Mouse (Mus musculus): ENCODE measurements around the gene Gm13199. TPM values are rescaled to one million over a fixed set of nuclear protein-coding genes. Genes with fewer than 3 reads are reported as not detected.
A peak's percentile ranks its signal among the peaks of the same experiment; 100 is the strongest.

Gene Gm13199
- polyA plus RNA-seq, 1 experiment: 1.2 TPM

GRCm38 (mm10) chr2:5869746-5870145 is 7.0 kb upstream of the Gm13199 start:
- Histone ChIP-seq H3K4me1 (ENCODE audit: control insufficient read depth, insufficient read depth, low read length) (no peaks in the 10 kb centered on the region), H3K4me3 (ENCODE audit: insufficient read depth, low read length) (no peak overlapping the region), H3K27ac (ENCODE audit: insufficient read depth, low read depth, low read length) (no peak overlapping the region)
- no peak for TF ChIP-seq CTCF (IDR thresholded peaks at IDR 0.05; ENCODE audit: low read depth, low read length)
- no peak for TF ChIP-seq POLR2A (IDR thresholded peaks at IDR 0.05; ENCODE audit: borderline replicate concordance, low read depth, low read length)

DNA sequence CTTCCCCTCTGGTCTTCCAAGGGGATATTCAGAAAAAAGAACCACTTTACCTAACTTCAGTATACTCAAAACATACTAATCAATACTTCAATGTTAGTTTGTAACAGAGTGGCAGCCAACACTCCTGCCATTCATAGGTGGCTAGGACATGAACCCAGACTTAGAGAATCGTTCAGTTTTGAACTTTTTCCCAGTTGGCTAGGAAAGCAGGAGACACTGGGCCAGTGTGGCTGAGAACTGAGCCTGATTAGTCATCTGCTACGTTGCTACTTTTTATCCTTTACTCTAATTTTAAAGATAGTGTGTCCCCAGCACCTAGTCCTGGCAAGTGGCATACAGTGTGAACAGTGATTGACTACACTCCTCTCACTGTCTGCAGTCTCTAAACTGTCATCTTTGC is 4.9 kb upstream of the Gm13199 start:
- Histone ChIP-seq H3K4me3 (ENCODE audit: insufficient read depth, low read length) (no peak overlapping the region), H3K4me1 (ENCODE audit: control insufficient read depth, insufficient read depth, low read length) (no peaks in the 10 kb centered on the region), H3K27ac (ENCODE audit: insufficient read depth, low read depth, low read length) (no peak overlapping the region)
- TF ChIP-seq POLR2A (IDR thresholded peaks at IDR 0.05; ENCODE audit: borderline replicate concordance, low read depth, low read length): no peak
- TF ChIP-seq CTCF (IDR thresholded peaks at IDR 0.05; ENCODE audit: low read depth, low read length): no peak

GRCm38 (mm10) chr2:5851866-5852265 is 10.9 kb downstream of the Gm13199 start:
- TF ChIP-seq POLR2A (IDR thresholded peaks at IDR 0.05; ENCODE audit: borderline replicate concordance, low read depth, low read length): no peak
- TF ChIP-seq CTCF (IDR thresholded peaks at IDR 0.05; ENCODE audit: low read depth, low read length): no peak
- Histone ChIP-seq H3K4me3 (ENCODE audit: insufficient read depth, low read length) (no peak overlapping the region), H3K27ac (ENCODE audit: insufficient read depth, low read depth, low read length) (no peak overlapping the region), H3K4me1 (ENCODE audit: control insufficient read depth, insufficient read depth, low read length) (peaks cover under 1% of the 10 kb centered on the region; the same call in 1 of the 2 replicates)

DNA sequence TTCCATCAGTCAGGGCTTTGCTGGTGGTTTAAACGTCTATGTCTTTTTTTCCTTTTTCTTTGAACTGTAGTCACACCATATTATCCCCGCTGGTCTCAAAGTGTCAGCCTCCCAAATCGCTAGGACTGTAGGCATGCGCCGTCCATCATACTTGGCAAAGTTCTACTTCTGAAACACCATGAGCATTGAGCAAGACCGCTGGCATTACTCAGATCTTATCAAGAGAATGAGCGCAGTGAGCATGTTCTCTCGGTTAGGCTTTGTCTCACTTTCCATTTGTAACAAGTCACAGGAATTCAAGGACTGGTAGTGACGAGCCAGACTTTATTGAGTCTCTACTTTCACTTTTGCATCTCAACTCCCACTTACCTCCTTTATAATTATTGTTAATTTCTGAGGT is 11.6 kb downstream of the Gm13199 start:
- H3K4me1 ChIP-seq (ENCODE audit: control insufficient read depth, insufficient read depth, low read length): peaks cover 6% of the 10 kb centered on the region
- TF ChIP-seq POLR2A (IDR thresholded peaks at IDR 0.05; ENCODE audit: borderline replicate concordance, low read depth, low read length) (no peak), CTCF (IDR thresholded peaks at IDR 0.05; ENCODE audit: low read depth, low read length) (no peak)
- no peak overlapping the region for H3K27ac ChIP-seq (ENCODE audit: insufficient read depth, low read depth, low read length)
- no peak overlapping the region for H3K4me3 ChIP-seq (ENCODE audit: insufficient read depth, low read length)

DNA sequence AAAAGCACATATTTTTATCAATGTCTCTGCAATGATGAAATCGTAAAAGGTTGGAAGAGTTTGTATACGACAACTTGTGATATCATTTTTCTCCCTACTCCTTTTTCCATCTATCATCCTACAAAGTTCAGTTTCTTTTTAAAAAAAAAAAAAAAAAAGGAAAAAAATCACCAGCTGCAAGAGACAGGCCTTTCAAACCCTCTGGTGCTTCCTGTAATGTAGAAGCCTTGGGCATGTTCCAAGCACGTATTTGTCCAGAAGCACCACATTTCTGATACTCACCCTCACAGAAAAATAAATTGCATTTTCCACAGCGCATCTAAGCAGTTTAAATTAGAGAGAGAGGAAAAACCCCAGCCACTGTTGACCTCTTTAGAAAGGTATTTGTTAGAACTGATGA is 16.9 kb downstream of the Gm13199 start:
- no peak for TF ChIP-seq CTCF (IDR thresholded peaks at IDR 0.05; ENCODE audit: low read depth, low read length)
- TF ChIP-seq POLR2A (IDR thresholded peaks at IDR 0.05; ENCODE audit: borderline replicate concordance, low read depth, low read length): no peak
- Histone ChIP-seq H3K27ac (ENCODE audit: insufficient read depth, low read depth, low read length) (no peak overlapping the region), H3K4me3 (ENCODE audit: insufficient read depth, low read length) (peak overlapping the region; percentile 88), H3K4me1 (ENCODE audit: control insufficient read depth, insufficient read depth, low read length) (peaks cover 6% of the 10 kb centered on the region)

DNA sequence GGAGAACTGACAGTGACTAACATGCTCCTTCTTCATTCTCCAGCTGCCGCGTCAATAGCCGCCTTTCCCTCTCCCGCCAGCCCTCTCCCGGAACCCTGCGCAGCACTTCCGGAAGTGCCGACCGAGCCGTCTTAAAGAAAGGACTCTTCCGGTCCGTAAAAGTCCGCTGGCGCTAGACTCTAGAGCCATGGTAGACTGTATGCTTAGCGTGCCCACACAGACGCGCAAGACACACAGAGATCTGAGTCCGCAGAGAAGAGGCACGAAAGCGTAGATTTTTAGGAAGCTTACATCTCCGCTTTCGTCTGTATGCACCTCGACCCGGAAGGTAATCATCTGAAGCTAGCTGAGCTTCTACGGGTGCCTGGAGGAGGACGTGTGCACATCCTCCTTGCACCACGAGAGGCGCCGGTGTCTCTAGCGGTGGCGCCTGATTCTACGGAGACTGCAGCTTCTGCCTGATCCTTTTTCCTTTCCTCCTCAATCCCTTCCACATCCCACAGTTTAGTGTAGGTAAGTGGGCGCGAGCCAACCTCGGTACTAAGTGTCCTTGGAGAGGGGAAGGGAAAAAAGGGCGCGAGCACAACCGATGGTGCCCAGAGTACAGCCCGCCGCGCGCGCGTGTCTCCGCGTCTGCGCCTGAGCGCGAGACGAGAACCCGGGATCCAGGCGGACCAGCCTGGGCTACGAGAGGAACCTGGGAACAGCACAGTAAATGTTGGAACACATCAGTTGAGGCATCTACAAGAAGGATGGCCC is 17.7 kb downstream of the Gm13199 start, which contains the start of the genes Nudt5 and Cdc123:
Nudt5 (plus strand) TSS at position 147 of the 759 bp plus-strand sequence.
Cdc123 (minus strand) TSS at position 292 of the 759 bp plus-strand sequence.
- Histone ChIP-seq H3K27ac (ENCODE audit: insufficient read depth, low read depth, low read length) (peak within 1 kb of the TSS; percentile 91), H3K4me3 (ENCODE audit: insufficient read depth, low read length) (peak within 1 kb of the TSS; percentile 88), H3K4me1 (ENCODE audit: control insufficient read depth, insufficient read depth, low read length) (peaks cover 6% of the 10 kb centered on the region)
- peak; percentile 7; the same call in 1 of the 2 replicates for TF ChIP-seq POLR2A (IDR thresholded peaks at IDR 0.05; ENCODE audit: borderline replicate concordance, low read depth, low read length)
- no peak for TF ChIP-seq CTCF (IDR thresholded peaks at IDR 0.05; ENCODE audit: low read depth, low read length)

- Histone ChIP-seq H3K27ac (ENCODE audit: insufficient read depth, low read depth, low read length) (peak overlapping the region; percentile 91), H3K4me1 (ENCODE audit: control insufficient read depth, insufficient read depth, low read length) (peaks cover 6% of the 10 kb centered on the region), H3K4me3 (ENCODE audit: insufficient read depth, low read length) (peak overlapping the region; percentile 88)
- no peak for TF ChIP-seq CTCF (IDR thresholded peaks at IDR 0.05; ENCODE audit: low read depth, low read length)
- no peak for TF ChIP-seq POLR2A (IDR thresholded peaks at IDR 0.05; ENCODE audit: borderline replicate concordance, low read depth, low read length)
Observed at GRCm38 (mm10) chr2:5844181-5844872, 18.4 kb downstream of the Gm13199 start.

DNA sequence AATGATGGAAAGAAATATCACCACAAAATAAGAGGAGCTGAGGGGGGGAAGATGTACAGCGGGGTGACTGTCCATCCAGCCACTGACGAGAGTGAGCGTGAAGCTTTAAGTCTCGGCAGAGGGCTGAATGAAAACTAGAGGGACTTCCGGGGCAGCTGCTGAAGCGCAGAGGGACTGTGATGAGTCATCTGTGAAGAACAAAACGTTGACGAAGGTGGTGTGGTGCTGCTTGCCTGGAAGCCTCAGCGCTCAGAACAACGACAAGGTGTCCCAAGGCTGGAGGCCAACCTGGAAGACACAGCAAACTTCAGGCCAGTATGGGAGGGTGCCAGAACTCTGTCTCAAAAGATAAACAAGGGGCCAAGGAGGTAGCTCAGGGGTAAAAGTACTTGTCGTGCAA is 21.9 kb downstream of the Gm13199 start:
- Histone ChIP-seq H3K4me3 (ENCODE audit: insufficient read depth, low read length) (no peak overlapping the region), H3K4me1 (ENCODE audit: control insufficient read depth, insufficient read depth, low read length) (no peaks in the 10 kb centered on the region), H3K27ac (ENCODE audit: insufficient read depth, low read depth, low read length) (no peak overlapping the region)
- no peak for TF ChIP-seq CTCF (IDR thresholded peaks at IDR 0.05; ENCODE audit: low read depth, low read length)
- TF ChIP-seq POLR2A (IDR thresholded peaks at IDR 0.05; ENCODE audit: borderline replicate concordance, low read depth, low read length): no peak

- Histone ChIP-seq H3K27ac (ENCODE audit: insufficient read depth, low read depth, low read length) (peak overlapping the region; percentile 42; the same call in 1 of the 2 replicates), H3K4me3 (ENCODE audit: insufficient read depth, low read length) (no peak overlapping the region), H3K4me1 (ENCODE audit: control insufficient read depth, insufficient read depth, low read length) (peaks cover 15% of the 10 kb centered on the region)
- no peak for TF ChIP-seq CTCF (IDR thresholded peaks at IDR 0.05; ENCODE audit: low read depth, low read length)
- TF ChIP-seq POLR2A (IDR thresholded peaks at IDR 0.05; ENCODE audit: borderline replicate concordance, low read depth, low read length): no peak
Observed at GRCm38 (mm10) chr2:5825265-5825913, 37.3 kb downstream of the Gm13199 start.
